Mouse (Mus musculus) layer of hippocampus, adult 8-10 months (tissue): ENCODE measurements around the gene Cebpg. TPM values are rescaled to one million over a fixed set of nuclear protein-coding genes. Genes with fewer than 3 reads are reported as not detected.

Experiments used
- DNase-seq, 2 experiments: peaks; one replicate each; pipeline ENCODE4 v3.0.0; 2022; ENCODE audit warnings: low spot score in 2 of 2
- microRNA-seq, 2 experiments: library from miRNA; unstranded; fragments of <30 nt; microRNA quantifications; one replicate each; pipeline ENCODE4 v1.2.0; 2022
- total RNA-seq, 4 experiments: library from RNA; stranded (reverse); gene quantifications; 2 replicates each; pipeline ENCODE4 v1.2.4; 2022

Cebpg gene
- total RNA-seq, 4 experiments from 2014 or later: 31.5 to 42.0 (median 36.7) TPM

DNA sequence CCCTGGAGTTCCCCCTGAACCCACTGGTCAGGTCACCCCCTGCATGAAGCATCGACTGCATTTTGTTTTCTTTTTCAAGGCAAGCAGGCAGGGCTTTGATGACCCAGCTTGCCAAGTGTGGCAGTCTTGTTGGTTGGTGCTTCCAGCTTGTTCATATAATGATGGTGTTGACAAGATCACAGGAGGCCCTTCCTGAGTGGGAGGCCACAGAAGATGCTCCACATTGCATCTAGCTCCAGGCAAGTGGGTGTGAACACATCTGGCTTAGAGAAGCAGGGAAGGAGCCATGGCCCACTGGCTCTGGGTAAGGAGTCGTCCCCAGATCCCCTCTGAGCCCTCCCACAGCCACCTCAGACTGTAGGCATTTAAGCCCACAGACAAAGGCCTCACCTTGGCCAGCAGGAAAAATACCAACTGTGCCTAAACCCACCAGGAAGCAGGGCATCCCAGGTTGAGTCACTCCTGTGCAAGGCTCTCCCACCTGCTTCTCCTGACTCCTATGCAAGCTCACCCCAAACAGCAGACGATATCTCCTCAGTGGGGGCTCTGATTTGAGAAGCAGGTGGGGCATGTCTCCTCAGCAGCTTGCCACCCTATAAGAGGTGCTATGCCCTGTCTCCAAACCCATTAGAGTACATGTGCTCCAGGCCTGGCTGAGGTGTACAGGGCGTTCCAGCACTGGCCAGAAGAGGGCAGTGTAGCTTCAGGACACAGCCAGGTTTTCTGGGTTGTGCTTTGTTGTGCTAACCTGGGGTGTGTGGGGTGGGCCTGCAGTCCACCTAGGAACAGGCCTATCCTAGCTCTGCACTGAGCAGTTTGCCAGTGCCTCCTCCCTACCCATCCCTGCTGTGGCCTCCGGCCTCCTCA is 30.7 kb downstream of the Cebpg start:
- DNase-seq: peak; percentile 69 to 86

DNA sequence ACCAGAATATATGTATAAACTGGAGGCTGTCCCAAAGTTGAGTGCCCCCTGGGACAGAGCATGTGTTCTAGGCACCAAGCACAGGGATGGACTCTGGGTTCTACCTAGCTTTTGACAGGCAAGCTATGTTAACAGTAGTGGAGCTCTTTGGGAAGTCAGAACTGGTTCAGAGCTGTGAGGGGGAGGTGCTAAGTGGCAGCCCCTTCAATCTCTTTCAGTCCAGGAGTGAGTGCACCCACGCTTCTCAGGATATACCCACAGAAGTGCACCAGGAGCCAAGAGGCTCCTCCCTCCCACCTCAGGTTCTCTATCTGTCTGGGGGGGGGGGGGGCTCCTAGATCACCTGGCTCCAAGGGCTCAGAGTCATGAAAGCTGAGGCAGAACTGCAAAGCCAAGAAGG is 31.9 kb downstream of the Cebpg start:
- no peak for DNase-seq

GRCm38 (mm10) chr7:35023251-35023650 is 33.1 kb downstream of the Cebpg start:
- DNase-seq: no peak

- DNase-seq: no peak
These were observed 35.0 kb downstream of the Cebpg start for GRCm38 (mm10) chr7:35021365-35021764.

DNA sequence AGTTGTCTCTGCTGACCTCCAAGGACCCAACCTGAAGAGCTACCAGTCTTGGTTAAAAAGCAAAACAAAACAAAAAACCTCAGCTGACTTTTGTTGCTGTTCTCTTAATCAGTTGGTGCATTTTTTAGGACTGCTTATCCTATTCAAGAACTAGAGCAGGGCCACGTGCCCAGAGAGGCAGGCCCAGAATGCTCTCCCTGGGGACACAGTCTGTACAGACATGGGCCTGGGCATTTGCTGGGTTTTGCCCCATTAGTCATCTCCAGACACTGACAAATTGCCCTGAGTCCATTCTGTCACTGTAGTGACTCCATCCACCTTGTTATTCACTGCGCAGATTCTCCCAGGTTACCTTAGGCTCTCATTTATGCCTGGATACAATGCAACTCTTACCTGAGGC is 41.1 kb downstream of the Cebpg start:
- DNase-seq: no peak

DNA sequence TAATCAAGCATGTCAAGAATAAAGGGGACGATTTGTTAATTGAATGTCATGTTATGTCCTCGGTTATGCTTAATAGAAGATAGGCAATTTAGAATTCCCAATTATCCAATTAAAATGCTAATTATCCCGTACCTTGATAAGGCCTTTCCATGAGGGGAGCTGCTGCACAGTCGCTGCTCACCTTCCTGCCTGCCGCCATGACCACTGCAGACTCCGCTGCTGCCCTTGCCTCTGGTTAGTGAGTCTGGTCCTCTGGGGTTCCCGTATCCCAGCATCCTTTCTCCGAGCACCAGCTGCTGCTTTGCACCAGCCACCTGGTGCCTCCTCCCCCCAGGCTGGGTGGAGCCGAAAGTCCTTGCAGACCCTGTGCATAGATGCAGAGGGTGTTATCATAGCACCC is 43.1 kb downstream of the Cebpg start:
- no peak for DNase-seq

DNA sequence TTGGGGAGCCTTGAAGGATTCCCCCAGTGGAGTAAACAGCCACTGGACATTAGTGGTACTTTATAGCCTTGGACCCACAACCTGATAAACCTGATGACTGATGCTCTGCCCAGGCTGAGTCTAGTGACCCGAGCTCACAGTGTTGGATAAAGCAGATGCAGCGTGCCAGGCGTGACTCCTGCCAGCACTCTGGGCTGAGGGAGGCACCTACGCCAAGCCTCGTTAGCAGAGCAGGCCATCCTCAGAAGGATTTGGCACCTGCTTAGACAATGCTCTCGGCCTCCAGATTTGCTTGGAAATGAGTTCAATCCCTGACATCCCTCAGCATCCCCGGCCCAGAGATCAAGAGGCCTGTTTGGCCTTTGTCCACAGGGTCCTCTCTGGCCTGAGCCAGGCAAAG is 49.7 kb downstream of the Cebpg start:
- no peak for DNase-seq

- DNase-seq: no peak
These were observed 53.1 kb downstream of the Cebpg start for GRCm38 (mm10) chr7:35003171-35003737.

- peak in 1 of 2 experiments; percentile 38 for DNase-seq
These were observed 55.5 kb downstream of the Cebpg start for GRCm38 (mm10) chr7:35000839-35001238.

Small RNAs within 50 kb of the gene (microRNA-seq; reads per million reads assigned to microRNA genes)
- 0 reads per million in 2 experiments for gene Gm25033

Other genes starting within 250 kb of the Cebpg start
- gene Chst8, start 243.9 kb downstream of the Cebpg start, total RNA-seq: 10 to 100 TPM; 28.5 to 37.0 (median 32.7) TPM
- gene Pepd, start 144.2 kb downstream of the Cebpg start, total RNA-seq: 10 to 100 TPM; 31.5 to 40.8 (median 37.0) TPM
- 10 to 100 TPM; 15.4 to 55.7 (median 30.3) TPM for gene Cebpa, start 62.7 kb upstream of the Cebpg start, total RNA-seq
- 10 to 100 TPM; 34.9 to 45.2 (median 40.4) TPM for gene Slc7a10, start 129.8 kb upstream of the Cebpg start, total RNA-seq
- 10 to 100 TPM; 69.0 to 77.4 (median 72.4) TPM for gene Lrp3, start 158.9 kb upstream of the Cebpg start, total RNA-seq